Mouse (Mus musculus) left cerebral cortex, adult 2 months (tissue): ENCODE results near the gene Ttc29. TPM values are rescaled to one million over a fixed set of nuclear protein-coding genes. Genes with fewer than 3 reads are reported as not detected.
A peak's percentile ranks its signal among the peaks of the same experiment; 100 is the strongest.

ENCODE experiments used
- DNase-seq, 2 experiments: peaks; one replicate each; pipeline ENCODE4 v3.0.0; 2021 to 2022; ENCODE audit warnings: low spot score in 2 of 2, mixed read lengths in 1 of 2; ENCODE audit errors: extremely low spot score in 1 of 2
- H3K27ac ChIP-seq: fragments of 200-600 bp; 2 replicates; pipeline ENCODE4 v1.8.1; 2022
- H3K4me3 ChIP-seq: fragments of 200-600 bp; 2 replicates; pipeline ENCODE4 v1.8.1; 2022
- CTCF ChIP-seq: fragments of 200-600 bp; IDR thresholded peaks from 2 replicates; pipeline ENCODE4 v1.8.1; 2022; ENCODE audit warnings: antibody characterized with exemption, mild to moderate bottlenecking, moderate library complexity
- intact Hi-C: fragments of 180-260 bp; cut with DNase I; formaldehyde crosslinking; loops from one replicate; pipeline ENCODE4 v1.15.1; 2025
- total RNA-seq, 2 experiments: library from RNA; stranded (reverse); gene quantifications; 2 replicates each; pipeline ENCODE4 v1.2.3; 2021

Ttc29 gene
- total RNA-seq, 2 experiments from 2014 or later = 0.14 TPM; not detected in 1

GRCm38 (mm10) chr8:78237972-78238675, 25.0 kb downstream of the Ttc29 start:
- Histone ChIP-seq H3K4me3 (no peak overlapping the region), H3K27ac (no peak overlapping the region)
- intact Hi-C loops = loop anchor here (1.0 to 10.0 kb wide), 6 partner anchors 176 to 1357 kb away; no protein-coding TSS in a partner anchor
- DNase-seq = peak in 1 of 2 experiments; percentile 24
- TF ChIP-seq CTCF = peak; percentile 86

GRCm38 (mm10) chr8:78251115-78251514, 38.0 kb downstream of the Ttc29 start:
- H3K27ac ChIP-seq = no peak overlapping the region
- H3K4me3 ChIP-seq = no peak overlapping the region
- no peak for TF ChIP-seq CTCF
- intact Hi-C loops = no loop called here
- no peak for DNase-seq

DNA sequence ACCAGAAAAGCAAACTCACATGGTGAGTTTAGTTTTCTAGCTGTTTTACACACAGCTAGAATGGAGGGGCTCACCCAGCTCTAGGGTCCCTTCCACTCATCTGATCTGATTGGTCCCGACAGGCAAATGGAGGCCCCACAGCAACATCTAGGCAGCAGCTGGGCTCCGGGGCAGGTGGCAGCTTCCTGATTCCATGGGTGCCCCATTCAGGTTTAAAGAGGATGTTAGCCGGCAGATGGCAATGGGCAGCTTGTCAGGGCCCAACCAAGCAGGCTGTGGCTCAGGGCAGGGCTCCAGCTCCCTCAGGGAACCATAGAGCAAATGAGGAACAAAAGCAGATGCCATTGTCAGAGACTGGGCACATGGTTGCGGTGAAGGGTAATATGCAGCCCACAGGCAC, 41.3 kb downstream of the Ttc29 start:
- DNase-seq = no peak
- Histone ChIP-seq H3K27ac (no peak overlapping the region), H3K4me3 (no peak overlapping the region)
- TF ChIP-seq CTCF = no peak
- intact Hi-C loops = no loop called here

DNA sequence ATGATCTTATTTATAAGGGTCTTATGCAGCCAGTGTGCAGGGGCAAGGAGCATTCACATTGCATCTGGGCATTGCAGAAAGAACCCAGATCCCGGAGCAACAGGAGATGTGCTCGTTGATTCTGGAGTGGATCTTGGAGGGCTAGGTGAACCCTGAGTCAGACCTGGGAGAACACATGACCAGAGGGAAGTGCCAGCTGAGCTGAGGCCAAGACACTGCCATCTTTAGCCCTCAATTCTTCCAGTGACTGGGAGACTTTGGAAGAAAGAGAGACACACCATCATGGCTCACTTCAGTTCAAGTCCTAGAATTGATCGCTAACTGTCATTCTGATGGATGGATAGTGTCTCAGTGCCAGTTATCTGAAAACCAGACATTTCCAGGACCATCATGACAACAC, 41.9 kb downstream of the Ttc29 start:
- intact Hi-C loops = no loop called here
- Histone ChIP-seq H3K27ac (no peak overlapping the region), H3K4me3 (no peak overlapping the region)
- no peak for TF ChIP-seq CTCF
- DNase-seq = no peak

DNA sequence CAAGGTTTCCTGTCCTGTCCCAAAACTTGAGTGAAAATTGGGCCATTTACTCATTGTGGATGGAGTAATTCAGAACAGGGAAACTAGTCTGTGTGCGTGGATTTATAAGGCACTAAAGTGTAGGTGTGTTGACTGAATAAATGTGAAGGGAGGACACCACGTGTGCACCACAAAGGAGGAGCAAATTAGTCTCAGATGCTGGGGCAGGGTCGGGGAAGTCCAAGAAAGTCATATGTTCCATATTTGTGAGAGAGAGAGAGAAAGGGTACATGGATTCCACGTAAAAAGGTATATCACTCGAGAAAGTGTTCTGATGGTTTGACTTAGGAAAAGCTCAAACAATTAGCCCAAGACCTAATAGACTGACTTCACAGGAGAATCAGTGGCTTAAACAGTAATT, 52.4 kb downstream of the Ttc29 start:
- DNase-seq = no peak
- no peak overlapping the region for H3K27ac ChIP-seq
- TF ChIP-seq CTCF = no peak
- intact Hi-C loops = no loop called here
- H3K4me3 ChIP-seq = no peak overlapping the region

- intact Hi-C loops = no loop called here
- H3K27ac ChIP-seq = no peak overlapping the region
- TF ChIP-seq CTCF = no peak
- DNase-seq = no peak
- no peak overlapping the region for H3K4me3 ChIP-seq
Observed at GRCm38 (mm10) chr8:78266231-78266630, 53.1 kb downstream of the Ttc29 start.

DNA sequence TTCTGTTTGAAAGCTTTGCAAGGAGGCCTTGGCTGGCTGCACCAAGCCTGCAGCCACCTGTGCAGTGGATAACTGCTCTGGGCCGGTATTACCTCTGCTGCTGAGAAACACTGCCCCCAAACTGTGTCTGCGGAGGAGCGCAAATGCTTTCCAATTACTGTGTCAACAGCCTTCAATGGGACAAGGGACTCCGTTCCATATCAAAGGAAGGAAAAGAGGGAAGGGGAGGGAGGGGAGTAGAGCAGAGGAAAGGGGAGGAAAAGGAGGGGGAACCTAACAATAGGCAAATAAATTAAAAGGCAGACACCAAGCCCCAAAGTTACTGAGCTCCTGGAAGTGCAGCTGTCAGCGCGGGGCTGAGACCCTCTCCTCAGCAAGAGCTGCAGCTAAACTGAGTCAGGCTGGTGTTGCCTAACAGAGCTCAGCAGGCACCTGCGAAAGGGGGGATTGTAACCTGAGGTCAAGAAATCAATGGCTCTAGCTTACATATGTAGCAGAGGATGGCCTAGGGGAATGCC, 54.9 kb downstream of the Ttc29 start:
- Histone ChIP-seq H3K4me3 (no peak overlapping the region), H3K27ac (no peak overlapping the region)
- no peak for DNase-seq
- intact Hi-C loops = no loop called here
- TF ChIP-seq CTCF = no peak

- TF ChIP-seq CTCF = no peak
- DNase-seq = no peak
- intact Hi-C loops = no loop called here
- Histone ChIP-seq H3K27ac (no peak overlapping the region), H3K4me3 (no peak overlapping the region)
Observed at GRCm38 (mm10) chr8:78269281-78269680, 56.2 kb downstream of the Ttc29 start.

- no peak overlapping the region for H3K27ac ChIP-seq
- no peak for DNase-seq
- H3K4me3 ChIP-seq = no peak overlapping the region
- no peak for TF ChIP-seq CTCF
- intact Hi-C loops = no loop called here
Observed at GRCm38 (mm10) chr8:78271391-78271790, 58.3 kb downstream of the Ttc29 start.

- H3K27ac ChIP-seq = no peak overlapping the region
- intact Hi-C loops = no loop called here
- no peak overlapping the region for H3K4me3 ChIP-seq
- TF ChIP-seq CTCF = no peak
- no peak for DNase-seq
Observed at GRCm38 (mm10) chr8:78276120-78276519, 63.0 kb downstream of the Ttc29 start.

- TF ChIP-seq CTCF = no peak
- DNase-seq = no peak
- Histone ChIP-seq H3K27ac (no peak overlapping the region), H3K4me3 (no peak overlapping the region)
- intact Hi-C loops = no loop called here
Observed at GRCm38 (mm10) chr8:78277411-78277810, 64.3 kb downstream of the Ttc29 start.

DNA sequence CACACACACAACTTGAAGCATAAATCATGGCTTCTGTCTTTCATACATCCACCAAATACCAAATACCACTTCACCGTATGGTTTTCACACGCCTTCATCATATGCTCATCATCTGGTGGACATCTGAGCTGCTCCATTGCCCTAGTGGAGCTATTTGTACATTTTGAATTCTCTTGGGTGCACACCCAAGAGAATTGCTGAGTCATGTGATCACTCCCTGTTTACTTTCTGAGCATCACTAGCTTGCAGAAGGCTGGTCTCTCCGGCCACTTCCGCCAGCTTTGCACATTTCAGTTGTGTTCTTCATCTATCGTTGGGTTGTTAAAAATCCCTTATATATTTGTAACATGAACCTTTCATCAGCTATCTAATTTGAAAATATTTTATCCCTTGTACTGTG, 65.5 kb downstream of the Ttc29 start:
- no peak overlapping the region for H3K27ac ChIP-seq
- TF ChIP-seq CTCF = no peak
- DNase-seq = no peak
- intact Hi-C loops = no loop called here
- H3K4me3 ChIP-seq = no peak overlapping the region

DNA sequence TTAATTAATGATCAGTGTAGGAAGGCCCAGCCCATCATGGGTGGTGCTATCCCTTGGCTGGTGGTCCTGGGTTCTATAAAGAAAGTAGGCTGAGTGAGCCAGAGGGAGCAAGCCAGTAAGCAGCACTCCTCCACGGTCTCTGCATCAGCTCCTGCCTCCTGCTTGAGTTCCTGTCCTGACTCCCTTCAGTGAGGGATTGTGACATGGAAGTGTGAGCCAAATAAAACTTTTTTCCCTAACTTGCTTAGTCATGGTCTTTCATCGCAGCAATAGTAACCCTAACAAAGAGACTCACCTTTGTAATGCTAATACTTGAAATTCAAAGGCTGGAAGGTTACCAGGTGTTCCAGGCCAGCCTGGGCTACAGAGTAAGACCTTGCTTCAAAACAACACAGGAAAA, 71.7 kb downstream of the Ttc29 start:
- Histone ChIP-seq H3K4me3 (no peak overlapping the region), H3K27ac (no peak overlapping the region)
- intact Hi-C loops = no loop called here

More for the DNA sequence above, 71.7 kb downstream of the Ttc29 start:
- no peak for TF ChIP-seq CTCF
- DNase-seq = no peak
